Mouse (Mus musculus) bone marrow macrophage, adult 2 months (primary cell): ENCODE measurements around the gene Hoxc12.

ENCODE experiments used
- CTCF ChIP-seq: IDR thresholded peaks from 2 replicates; pipeline ENCODE4 v1.5.1; 2012; ENCODE audit warnings: low read depth, mild to moderate bottlenecking, low read length, moderate library complexity
- POLR2A ChIP-seq: IDR thresholded peaks from 2 replicates; pipeline ENCODE4 v1.6.1; 2012; ENCODE audit warnings: mild to moderate bottlenecking, low read depth, low read length, borderline replicate concordance

DNA sequence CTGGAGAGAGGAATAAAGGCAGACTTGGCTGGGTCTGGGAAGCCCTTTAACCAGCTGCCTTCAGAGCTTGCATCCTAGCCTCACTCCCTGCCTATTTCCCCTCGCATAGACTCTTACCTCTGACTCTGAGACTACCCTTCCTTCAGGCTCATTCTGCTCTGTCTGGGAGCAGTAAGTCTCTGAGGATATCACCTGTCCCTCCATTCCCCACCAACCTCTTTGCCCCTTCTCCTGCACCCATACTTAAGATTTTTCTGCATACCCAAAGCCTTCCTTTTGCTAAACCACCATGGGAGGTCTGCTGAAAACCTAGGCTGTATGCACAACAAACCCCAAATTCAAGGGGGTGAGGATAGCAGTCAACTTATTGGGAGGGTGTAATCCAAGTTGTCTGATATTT is 43.4 kb downstream of the Hoxc12 start:
- TF ChIP-seq CTCF: no peak
- TF ChIP-seq POLR2A: no peak
